Mouse (Mus musculus): ENCODE results near the gene Erc2. TPM values are rescaled to one million over a fixed set of nuclear protein-coding genes. Genes with fewer than 3 reads are reported as not detected.
A peak's percentile ranks its signal among the peaks of the same experiment; 100 is the strongest.

Gene Erc2
- polyA plus RNA-seq, 1 experiment from 2014 or later, result 2.5 TPM

DNA sequence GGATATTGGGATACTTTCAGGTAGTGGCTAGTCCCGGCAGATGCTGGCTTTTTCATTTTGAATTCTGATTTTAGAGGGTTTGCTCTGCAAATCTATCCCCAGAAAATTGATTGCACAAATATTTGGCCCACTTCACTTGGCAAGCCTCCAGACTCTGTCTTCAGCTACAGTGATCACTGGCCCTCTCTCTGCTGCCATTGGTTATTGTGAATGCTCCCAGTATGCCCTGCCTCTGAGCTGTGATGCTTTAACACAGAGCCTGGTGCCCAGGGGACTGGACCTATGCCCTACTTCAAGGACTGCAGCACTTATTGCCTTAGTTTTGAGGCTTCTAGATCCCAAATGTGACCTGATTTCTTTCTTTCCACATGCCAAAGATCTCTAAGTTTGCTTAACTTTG, 686.4 kb downstream of the Erc2 start:
- ATAC-seq (no peak), DNase-seq (ENCODE audit: low read depth, low spot score) (no peak)
- in situ Hi-C loops (cut with MboI; ENCODE audit: low pct_unique_long_range_greater_than_20kb), result no loop called here
- ChIA-PET CTCF (no interaction called here), POLR2A (no interaction called here)
- no peak for TF ChIP-seq CTCF (IDR thresholded peaks at IDR 0.05)
- H3K27me3 ChIP-seq, result no peaks in the 10 kb centered on the region

- no peak for ATAC-seq
- H3K27me3 ChIP-seq, result no peaks in the 10 kb centered on the region
- in situ Hi-C loops (cut with MboI; ENCODE audit: low pct_unique_long_range_greater_than_20kb), result no loop called here
- TF ChIP-seq CTCF (IDR thresholded peaks at IDR 0.05), result no peak
- ChIA-PET CTCF (no interaction called here), POLR2A (no interaction called here)
- no peak for DNase-seq (ENCODE audit: low read depth, low spot score)
These were observed 694.6 kb downstream of the Erc2 start for GRCm38 (mm10) chr14:28316851-28317250.

GRCm38 (mm10) chr14:28321916-28322534, 699.8 kb downstream of the Erc2 start:
- ChIA-PET CTCF (interaction anchor here (0.6 to 1.2 kb wide), 2 partner anchors 18 to 50 kb away, joined by 3 read pairs; no protein-coding TSS in a partner anchor), POLR2A (interaction anchor here (0.5 to 0.6 kb wide), 2 partner anchors 18 to 876 kb away, joined by 3 read pairs; no protein-coding TSS in a partner anchor)
- peak; percentile 8 for TF ChIP-seq CTCF (IDR thresholded peaks at IDR 0.05)
- ATAC-seq (no peak), DNase-seq (ENCODE audit: low read depth, low spot score) (no peak)
- H3K27me3 ChIP-seq, result no peaks in the 10 kb centered on the region
- in situ Hi-C loops (cut with MboI; ENCODE audit: low pct_unique_long_range_greater_than_20kb), result no loop called here

- DNase-seq (ENCODE audit: low read depth, low spot score) (no peak), ATAC-seq (no peak)
- ChIA-PET POLR2A (no interaction called here), CTCF (interaction anchor here (1.2 kb wide), 1 partner anchor 20 kb away, joined by 3 read pairs; no protein-coding TSS in a partner anchor)
- no peaks in the 10 kb centered on the region for H3K27me3 ChIP-seq
- TF ChIP-seq CTCF (IDR thresholded peaks at IDR 0.05), result no peak
- in situ Hi-C loops (cut with MboI; ENCODE audit: low pct_unique_long_range_greater_than_20kb), result no loop called here
These were observed 701.0 kb downstream of the Erc2 start for GRCm38 (mm10) chr14:28323243-28323642.

- no peak for TF ChIP-seq CTCF (IDR thresholded peaks at IDR 0.05)
- ATAC-seq, result no peak
These were observed 701.5 kb downstream of the Erc2 start for GRCm38 (mm10) chr14:28323727-28324126.

DNA sequence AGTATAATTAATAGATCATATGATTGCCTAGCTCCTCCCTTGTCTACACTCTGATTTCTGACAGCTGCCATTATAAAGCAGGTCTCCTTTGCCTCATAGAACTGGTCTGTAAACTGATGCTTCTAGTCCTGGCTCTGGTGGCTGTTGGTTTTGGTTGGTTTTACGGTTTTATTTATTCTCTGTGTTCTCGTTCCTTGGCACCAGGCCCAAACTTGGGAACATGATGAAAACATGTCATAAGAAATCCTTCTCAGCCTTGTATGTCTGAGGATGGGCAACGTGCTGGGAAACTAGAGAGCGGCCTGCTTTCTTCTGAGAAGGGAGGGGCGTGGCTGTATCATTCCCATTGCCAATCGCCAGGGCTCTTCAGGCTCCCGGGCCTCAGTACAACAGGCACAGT, 704.2 kb downstream of the Erc2 start:
- ChIA-PET POLR2A (no interaction called here), CTCF (no interaction called here)
- DNase-seq (ENCODE audit: low read depth, low spot score) (no peak), ATAC-seq (no peak)
- in situ Hi-C loops (cut with MboI; ENCODE audit: low pct_unique_long_range_greater_than_20kb), result no loop called here
- no peak for TF ChIP-seq CTCF (IDR thresholded peaks at IDR 0.05)
- H3K27me3 ChIP-seq, result no peaks in the 10 kb centered on the region

More at GRCm38 (mm10) chr14:28323727-28324126, 701.5 kb downstream of the Erc2 start:
- H3K27me3 ChIP-seq, result no peaks in the 10 kb centered on the region
- in situ Hi-C loops (cut with MboI; ENCODE audit: low pct_unique_long_range_greater_than_20kb), result no loop called here
- POLR2A ChIA-PET, result no interaction called here
- no peak for DNase-seq (ENCODE audit: low read depth, low spot score)
- CTCF ChIA-PET, result no interaction called here

GRCm38 (mm10) chr14:28328512-28328911, 706.3 kb downstream of the Erc2 start:
- no peak for TF ChIP-seq CTCF (IDR thresholded peaks at IDR 0.05)
- POLR2A ChIA-PET, result interaction anchor here (0.7 kb wide), 1 partner anchor 435 kb away, joined by 8 read pairs; no protein-coding TSS in a partner anchor
- CTCF ChIA-PET, result interaction anchor here (1.0 kb wide), 1 partner anchor 25 kb away, joined by 3 read pairs; no protein-coding TSS in a partner anchor
- ATAC-seq (no peak), DNase-seq (ENCODE audit: low read depth, low spot score) (no peak)
- H3K27me3 ChIP-seq, result no peaks in the 10 kb centered on the region
- in situ Hi-C loops (cut with MboI; ENCODE audit: low pct_unique_long_range_greater_than_20kb), result no loop called here

GRCm38 (mm10) chr14:28331108-28331507, 708.9 kb downstream of the Erc2 start:
- in situ Hi-C loops (cut with MboI; ENCODE audit: low pct_unique_long_range_greater_than_20kb), result no loop called here
- ChIA-PET POLR2A (interaction anchor here (0.6 kb wide), 1 partner anchor 622 kb away, joined by 3 read pairs; no protein-coding TSS in a partner anchor), CTCF (no interaction called here)
- no peak for TF ChIP-seq CTCF (IDR thresholded peaks at IDR 0.05)
- ATAC-seq, result no peak
- DNase-seq (ENCODE audit: low read depth, low spot score), result no peak
- no peaks in the 10 kb centered on the region for H3K27me3 ChIP-seq

GRCm38 (mm10) chr14:28332351-28332953, 710.2 kb downstream of the Erc2 start:
- in situ Hi-C loops (cut with MboI; ENCODE audit: low pct_unique_long_range_greater_than_20kb), result no loop called here
- ATAC-seq, result no peak
- H3K27me3 ChIP-seq, result no peaks in the 10 kb centered on the region
- ChIA-PET CTCF (no interaction called here), POLR2A (no interaction called here)
- no peak for TF ChIP-seq CTCF (IDR thresholded peaks at IDR 0.05)
- no peak for DNase-seq (ENCODE audit: low read depth, low spot score)

GRCm38 (mm10) chr14:28339146-28339545, 716.9 kb downstream of the Erc2 start:
- ChIA-PET POLR2A (no interaction called here), CTCF (no interaction called here)
- DNase-seq (ENCODE audit: low read depth, low spot score) (no peak), ATAC-seq (no peak)
- no peak for TF ChIP-seq CTCF (IDR thresholded peaks at IDR 0.05)
- in situ Hi-C loops (cut with MboI; ENCODE audit: low pct_unique_long_range_greater_than_20kb), result no loop called here
- no peaks in the 10 kb centered on the region for H3K27me3 ChIP-seq

DNA sequence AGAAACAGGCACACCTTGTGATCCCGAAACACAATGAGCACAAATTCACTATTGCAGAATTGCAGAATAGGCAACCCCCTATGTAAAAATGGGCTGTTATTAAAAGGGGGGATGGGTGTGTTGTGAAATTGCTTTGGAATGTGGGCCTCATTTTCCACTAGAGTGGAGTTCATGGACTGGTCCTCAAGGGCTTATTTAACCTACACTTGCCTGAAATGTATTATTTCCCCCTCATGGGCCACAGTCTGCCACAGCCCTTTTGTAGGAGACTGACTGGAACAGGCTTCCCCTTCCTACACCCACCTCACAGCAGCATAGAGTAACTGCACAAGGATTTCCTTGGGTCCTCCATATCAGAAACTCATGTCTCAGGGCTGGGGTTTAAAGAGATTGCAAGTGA, 726.9 kb downstream of the Erc2 start:
- TF ChIP-seq CTCF (IDR thresholded peaks at IDR 0.05), result no peak
- in situ Hi-C loops (cut with MboI; ENCODE audit: low pct_unique_long_range_greater_than_20kb), result no loop called here
- ChIA-PET CTCF (no interaction called here), POLR2A (no interaction called here)
- DNase-seq (ENCODE audit: low read depth, low spot score) (no peak), ATAC-seq (no peak)
- no peaks in the 10 kb centered on the region for H3K27me3 ChIP-seq
